Mouse (Mus musculus): ENCODE measurements around the gene Palm2.
"Not testable (repeated sequence)": the region's sequence is repeated elsewhere in the genome, so short reads cannot be mapped to it uniquely, and the experiment has no call there.

Palm2 gene

DNA sequence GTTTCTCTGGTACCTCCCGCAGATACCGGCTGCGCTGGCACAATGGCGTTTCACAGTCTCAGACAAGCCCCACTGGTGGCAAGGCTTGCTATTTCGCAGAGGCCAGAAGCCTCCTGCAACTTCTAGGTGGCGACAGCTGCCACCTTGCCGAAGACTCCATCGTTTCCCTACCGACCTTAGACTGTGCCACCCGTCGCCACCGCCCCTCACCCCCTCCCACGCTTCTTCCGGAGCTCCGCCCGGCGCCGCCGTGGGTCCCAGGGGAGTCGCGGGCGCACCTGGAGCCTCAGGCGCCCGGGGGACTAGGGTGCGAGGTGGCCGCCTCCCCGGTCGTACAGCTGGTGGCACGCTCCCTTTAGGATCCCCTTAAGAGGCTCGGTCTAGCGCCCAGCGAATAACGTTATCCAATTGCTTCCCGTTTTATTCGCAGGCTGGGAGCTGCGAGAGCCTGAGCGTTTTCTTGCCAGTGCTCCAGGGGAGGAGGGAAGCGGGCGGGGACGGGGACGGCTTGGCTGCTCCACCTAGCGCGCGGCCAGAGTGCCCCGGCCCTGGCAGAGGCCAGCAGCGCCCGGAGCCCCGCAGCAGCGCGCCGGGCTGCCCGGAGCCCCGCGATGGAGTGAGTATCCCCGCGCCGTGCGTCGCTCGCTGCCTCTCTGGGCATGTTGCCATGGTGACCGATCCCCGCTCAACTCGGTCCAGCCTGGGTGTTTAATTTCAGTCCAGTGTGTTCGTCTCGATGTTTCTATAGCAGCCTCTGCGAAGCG lies at the start of gene Palm2:
Gene Palm2, plus strand, starts transcription at position 307 of the 764 bp plus-strand sequence.
- peak; percentile 9 to 13 for DNase-seq

DNA sequence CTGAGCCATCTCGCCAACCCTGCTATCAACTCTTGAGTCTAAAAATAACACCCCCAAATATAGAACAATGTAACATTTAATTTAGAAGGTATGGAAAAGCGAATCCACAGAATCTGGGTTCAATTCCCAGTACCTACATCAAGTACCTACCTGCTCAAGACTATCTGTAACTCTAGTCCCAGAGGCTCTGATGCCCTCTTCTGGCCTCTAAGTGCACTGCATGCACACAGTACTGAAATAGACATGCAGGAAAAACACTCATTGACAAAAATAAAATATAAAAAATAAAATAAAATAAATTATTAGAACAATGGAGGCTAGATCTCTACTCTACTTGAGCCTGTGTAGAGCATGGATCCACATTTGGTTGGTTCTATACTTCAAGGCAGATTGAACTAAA lies 49.7 kb upstream of the Palm2 start:
- no peak for DNase-seq

DNA sequence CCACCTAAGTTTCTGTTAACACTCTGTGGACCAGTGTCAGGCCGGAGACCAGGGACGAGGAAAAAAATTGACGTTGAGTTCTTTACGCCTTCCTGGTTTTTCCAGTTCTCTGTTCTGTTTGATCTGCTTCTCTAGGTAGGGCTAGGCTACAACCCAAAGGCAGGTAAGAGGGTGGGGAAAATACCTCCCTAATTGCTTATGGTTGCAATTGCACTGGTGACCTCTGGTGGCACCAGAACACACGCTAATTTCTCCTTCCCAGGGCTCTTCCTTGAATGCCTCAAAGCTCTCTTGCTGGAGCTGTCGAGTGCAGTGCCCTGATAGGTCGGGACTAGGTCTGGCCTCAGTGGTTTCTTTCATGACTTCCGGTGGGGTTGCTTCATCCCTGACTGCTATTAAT lies 42.9 kb upstream of the Palm2 start:
- DNase-seq: no peak

DNA sequence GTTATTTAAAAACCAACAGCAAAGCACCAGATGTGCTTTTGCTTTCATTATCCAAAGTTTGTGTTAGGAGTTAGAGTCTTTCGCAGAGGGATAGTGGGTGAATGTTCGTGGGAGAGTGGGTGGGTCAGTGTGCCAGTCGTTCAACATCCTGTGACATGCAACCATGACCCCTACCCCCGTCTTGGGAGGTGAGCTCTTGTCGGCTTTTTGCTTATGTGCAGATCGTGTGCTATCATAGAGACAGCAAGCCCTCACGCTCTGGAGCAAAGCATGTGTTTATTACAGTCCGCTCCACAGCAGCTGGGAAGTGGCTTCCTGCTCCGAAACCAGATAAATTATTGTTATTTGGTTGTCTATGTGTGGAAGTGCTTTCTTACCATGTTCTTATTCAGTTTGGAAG lies 37.6 kb upstream of the Palm2 start:
- DNase-seq: no peak

DNA sequence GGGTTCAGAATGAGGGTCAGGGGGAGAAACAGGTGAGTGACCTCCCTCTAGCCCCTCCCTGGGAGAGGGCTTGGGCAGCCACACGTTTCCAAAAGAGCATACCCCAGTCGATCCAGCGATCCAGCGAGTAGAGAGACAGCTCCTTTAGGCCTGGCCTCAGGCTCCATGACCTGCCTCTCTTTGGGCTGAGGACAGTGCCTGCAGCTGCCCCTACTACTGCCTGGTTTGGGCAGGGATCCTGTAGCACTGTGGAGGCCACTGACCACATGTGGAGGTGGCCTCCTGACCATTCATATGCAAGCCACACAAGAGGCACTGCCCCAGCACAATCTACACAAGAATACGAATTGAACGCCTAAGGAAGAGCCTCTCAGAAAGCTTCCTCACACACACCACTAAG lies 21.7 kb upstream of the Palm2 start:
- not testable (repeated sequence) for DNase-seq

DNA sequence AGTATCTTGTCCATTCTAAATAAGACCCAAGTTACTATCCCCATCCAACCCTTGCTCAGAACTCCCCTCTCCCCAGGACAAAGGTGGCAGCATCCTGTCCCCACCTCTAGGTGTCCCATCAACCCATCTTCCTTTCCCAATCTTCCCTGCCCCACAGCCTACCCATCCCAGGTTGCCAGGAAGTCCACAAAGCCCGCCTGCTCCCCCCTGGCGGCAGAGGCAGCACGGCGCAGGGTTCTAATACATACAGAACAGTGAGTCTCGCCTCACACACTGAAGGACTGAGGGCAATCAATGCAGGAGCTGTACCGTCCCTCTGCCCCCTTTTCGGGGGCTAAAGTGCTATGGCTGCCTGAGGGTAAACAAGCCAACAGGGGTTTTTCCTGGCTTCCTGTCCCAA lies 21.0 kb upstream of the Palm2 start:
- DNase-seq: no peak

DNA sequence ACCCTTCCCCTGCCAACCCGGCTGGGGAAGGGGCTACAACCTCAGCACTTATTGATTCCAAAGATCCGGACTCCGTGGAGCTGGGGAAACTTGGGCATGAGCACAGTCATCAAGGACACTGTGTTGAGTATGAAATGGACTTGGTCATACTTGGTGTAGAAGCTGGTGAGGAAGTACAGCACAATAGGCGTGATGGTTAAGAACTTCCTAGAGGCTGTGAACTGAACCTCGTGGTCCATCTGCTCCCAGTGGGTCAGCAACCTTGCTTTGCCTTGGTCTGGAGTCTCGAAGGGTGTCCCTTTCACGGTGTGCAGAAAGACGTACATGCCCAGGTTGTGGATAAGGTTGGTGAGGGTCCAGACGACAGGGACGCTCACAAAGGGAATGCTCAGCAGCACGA lies 20.4 kb upstream of the Palm2 start:
- DNase-seq: not testable (repeated sequence)

DNA sequence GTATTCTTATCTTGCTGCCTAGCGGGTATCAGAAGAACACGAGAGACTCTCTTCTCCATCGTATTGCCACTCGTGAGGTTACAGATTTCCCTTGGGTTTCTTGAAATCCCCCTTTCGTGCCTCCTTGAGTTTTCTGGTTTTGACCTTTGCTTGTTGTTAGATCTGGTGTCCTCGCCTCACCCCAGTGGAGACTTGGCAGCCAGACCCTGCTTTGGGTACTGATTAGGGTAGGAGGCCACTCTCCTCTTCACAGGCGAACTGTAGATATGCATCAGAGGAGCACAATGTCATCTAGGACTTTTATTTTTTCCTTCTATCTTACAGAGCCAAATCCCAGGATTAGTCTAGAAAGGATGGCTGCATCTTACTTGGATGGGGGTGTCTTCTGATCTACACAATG lies 10.0 kb upstream of the Palm2 start:
- no peak for DNase-seq

DNA sequence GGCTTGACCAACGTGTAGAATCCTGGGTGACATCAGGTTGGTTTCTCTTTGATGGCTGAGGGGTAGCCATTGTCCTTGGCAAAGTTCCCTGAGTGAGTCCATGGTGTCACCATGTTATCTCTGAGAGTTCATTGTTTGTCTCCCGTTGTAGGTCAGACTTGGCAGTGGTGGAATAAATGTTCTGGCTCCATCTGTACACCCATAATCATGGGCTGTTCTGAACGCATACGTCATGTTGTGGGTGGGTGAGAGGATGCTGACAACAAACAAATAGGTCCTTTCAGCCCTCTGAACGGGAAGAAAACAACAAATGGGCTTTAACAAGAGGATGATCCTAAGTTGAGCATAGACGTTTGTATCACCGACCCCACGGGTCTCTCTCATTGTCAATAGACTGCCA lies 5.7 kb upstream of the Palm2 start:
- DNase-seq: no peak

DNA sequence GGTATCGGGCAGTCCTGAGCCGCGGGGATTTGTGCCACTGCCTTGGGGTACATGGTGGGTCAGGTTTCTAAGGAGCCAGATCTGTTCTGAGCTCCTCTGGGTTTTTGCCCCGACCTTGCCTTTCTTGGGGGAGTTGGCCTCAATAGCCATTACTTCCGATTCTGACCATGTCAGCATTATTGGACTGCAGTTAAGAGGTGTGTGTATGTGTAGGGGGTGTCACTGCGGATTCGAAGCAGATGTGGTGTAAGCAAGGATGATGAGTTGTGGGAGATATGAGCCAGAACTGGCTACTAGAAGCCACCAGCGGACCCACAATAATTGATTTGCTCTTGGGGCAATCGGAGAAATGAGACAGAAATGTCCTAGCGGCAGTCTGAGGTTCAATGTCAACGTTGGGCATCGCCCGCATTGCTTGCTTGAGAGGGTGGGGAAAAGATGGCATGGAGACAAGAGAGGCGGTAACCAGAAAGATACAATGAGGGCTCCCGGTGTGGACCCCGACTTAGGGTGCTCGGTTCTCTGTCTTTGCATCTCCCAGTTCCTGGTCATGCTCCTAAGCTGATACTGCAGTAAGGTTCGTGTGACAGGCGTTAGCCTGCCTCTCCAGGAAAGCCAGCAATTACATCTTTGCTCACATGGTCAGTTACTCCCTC lies 786 bp downstream of the Palm2 start:
- DNase-seq: no peak

DNA sequence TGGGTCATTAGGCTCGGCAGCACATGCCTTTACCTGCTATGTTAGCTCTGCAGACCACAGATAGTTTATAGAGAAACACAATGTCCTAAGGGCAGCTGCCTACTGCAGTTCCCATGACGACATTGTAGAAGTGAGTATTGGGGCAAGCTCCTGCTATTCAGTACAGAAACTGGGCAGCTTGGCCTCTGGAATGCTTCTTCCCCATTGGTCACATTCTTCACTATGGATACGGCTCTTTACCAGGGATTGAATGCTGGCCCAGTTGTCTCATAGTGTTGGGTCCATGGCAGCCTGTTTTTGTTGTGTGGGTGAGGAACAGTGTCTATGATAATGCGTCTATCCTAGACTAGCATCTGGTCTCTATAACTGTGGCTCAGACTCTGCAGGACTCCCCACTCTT lies 2.2 kb downstream of the Palm2 start:
- DNase-seq: no peak

DNA sequence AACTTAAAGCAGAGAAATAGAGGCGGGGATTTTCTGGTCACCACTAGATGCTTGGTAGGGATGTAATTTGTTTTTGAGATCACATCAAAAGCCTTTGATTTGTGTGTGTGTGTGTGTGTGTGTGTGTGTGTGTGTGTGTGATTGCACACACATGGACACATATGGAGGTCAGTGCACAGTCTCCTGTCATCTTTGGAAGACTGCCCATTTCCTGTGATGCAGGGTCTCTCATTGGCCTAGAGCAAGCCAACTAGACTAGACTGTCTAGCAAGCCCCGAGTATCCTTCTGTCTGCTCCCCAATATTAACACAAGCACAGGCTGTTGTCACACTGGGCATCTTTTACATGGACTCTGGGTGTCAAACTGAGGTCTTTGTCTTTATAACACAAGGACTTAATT lies 12.0 kb downstream of the Palm2 start:
- DNase-seq: no peak

DNA sequence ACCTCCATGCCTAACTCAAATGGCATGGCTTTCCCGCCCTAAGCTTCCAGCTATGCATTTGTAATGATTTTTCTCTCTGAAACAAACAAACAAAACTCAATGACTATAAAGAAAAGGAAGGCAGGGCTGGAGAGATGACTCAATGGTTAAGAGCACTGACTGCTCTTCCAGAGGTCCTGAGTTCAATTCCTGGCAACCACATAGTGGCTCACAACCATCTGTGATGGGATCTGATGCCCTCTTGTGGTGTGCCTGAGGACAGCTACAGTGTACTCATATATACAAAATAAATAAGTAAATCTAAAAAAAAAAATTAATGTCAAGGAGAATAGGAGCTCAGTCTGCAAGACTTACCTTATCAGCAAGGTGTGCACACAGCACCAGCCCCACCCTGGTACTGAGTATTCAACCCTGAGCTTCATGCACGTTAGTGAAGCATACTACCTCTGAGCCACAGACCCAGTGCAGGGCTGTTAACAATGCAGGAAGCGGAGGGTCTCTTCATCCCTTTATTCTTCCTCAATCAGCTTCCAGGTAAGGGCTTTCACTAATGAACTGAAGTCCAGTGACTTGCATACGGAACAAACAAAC lies 12.9 kb downstream of the Palm2 start:
- no peak for DNase-seq

DNA sequence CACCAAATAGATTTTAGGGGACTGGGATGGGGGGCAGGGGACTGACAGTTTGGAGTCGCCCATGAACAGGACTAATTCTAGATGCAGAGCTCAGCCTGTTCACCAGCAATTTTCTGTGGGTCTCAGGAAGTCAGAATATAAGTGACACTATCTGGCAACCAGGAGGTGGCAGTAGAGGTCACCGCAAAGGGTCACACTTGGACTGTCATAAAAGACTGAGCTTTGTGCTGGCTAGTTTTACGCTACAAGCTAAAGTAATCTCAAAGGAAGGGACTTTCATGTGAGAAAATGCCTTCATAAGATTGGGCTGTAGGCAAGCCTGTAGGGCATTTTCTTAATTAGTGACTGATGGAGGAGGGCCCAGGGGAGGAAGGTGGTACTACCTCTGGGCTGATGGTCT lies 17.8 kb downstream of the Palm2 start:
- peak; percentile 10 to 33 for DNase-seq

DNA sequence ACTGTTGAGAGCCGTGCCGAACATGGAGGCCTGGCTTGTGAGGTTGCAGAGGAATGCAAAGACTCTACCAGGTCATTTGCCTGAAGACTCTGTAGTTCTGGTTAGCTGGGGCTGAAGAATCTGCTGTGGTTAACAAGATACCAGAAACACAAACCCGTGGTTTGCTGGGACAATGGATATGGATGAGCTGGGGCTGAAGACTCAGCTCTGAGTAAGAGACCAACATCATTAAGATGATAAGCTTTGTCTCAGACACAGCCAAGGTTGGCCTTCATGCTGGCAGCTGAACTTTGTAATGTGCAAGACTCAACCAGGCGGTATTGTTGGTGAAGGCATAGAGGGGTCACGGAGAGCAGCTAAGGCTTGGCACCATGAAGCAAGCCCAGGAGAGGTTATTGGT lies 18.6 kb downstream of the Palm2 start:
- no peak for DNase-seq

DNA sequence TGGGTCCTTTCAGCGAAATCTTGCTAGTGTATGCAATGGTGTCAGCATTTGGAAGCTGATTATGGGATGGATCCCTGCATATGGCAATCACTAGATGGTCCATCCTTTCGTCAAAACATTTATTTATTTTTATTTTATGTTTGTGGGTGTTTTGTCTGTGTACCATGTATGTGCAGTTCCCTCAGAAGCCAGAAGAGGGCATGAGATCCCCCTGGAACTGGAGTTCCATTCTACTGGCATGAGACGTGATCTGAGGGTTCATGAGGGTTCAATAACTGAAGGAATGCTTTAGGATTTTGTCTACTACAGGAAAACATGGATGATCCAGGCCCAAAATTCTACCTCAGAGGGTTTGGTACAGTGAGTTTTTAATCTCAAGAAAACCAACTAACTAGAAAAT lies 28.3 kb downstream of the Palm2 start:
- peak in 1 of 2 experiments; percentile 40 for DNase-seq

DNA sequence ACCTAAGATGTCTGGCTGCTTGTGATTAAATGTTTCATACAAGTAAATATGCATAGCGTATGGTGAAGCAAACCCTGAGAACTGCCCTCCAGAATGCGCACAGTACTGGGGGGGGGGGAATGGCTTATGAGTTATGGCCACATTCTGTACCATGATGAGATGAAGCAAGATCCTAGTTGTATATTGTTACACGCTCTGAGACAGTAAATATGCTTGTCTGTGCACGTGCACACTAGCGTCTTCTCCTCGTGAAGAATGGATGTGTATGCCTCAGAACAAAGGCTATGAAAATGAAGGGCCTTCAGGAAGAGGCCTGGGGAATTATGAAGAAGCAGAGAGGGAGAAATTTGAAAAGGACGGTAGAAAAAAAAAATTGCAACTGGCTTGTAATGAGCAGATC lies 48.4 kb downstream of the Palm2 start:
- DNase-seq: no peak

DNA sequence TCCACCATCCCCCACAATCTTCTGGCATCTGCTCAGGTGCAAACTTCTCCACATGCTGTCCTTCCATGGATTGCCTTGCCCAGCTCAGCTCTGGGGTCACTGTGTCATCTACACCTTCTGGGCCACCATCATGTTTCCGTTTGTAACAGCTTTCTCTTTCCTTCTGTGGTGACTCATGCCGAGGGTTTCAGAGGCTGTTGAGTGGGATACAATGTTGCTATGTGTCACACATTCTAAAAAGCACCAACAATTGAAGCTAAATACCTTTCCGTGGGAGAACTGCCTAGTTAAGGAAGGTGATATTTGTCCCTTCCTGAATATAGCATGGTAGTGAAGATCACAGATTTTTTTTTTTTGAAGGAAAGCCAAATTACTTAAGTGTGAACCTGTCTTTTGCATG lies 52.3 kb downstream of the Palm2 start:
- DNase-seq: no peak

DNA sequence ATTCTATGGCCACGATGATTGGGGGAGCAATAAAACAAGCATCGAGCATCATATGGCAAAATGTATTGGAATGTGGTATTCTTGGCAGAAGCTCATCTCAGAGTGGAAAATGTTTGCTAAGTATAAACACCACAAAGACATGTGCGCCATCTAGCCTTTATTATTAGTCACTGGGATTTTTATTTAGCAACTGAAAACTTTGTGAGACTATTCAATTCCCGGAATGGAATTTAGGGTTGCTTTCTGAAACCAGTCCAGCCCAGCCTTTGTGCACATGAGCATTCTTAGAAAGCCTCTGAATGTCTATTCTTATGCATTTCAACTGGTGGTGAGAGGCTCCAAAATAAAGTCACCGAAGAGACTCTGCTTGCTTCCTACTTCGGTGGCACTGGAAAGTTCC lies 55.8 kb downstream of the Palm2 start:
- DNase-seq: no peak

DNA sequence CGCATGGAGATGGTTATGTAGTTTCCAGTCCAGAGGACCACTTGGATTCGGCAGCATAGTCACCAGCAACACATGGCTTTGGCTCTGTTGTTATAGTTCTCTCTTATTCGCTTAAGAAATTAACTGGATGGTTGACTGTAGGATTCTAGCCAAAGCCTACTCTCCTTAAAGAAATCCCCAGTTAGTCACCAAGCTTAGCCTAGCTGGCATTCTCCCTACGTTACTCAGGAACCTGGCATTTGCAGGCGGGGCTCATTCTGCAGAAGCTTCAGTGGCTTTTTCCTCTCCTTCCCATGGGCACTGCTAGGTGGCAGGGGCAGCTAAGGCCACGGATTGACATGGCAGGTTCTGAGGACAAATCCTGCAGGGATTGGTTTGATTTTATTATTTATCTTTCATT lies 70.7 kb downstream of the Palm2 start:
- no peak for DNase-seq

DNA sequence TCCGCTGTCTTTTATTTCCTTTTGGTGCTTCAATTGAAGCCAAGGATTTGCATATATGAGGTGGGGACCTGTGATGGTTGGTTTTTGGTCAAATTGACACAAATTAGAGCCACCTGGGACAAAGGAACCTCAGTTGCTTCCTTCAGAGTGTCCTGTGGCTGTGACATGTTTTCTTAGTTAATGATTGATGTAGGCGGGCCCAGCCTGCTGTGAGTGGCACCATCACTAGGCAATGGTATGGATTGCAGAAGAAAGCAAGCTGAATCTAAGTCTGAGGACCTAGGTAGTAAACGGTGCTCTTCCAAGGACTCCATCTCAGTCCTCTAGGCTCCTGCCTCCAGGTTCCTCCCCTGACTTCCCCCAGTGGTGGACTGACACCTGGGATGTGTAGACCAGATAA lies 76.5 kb downstream of the Palm2 start:
- DNase-seq: no peak

DNA sequence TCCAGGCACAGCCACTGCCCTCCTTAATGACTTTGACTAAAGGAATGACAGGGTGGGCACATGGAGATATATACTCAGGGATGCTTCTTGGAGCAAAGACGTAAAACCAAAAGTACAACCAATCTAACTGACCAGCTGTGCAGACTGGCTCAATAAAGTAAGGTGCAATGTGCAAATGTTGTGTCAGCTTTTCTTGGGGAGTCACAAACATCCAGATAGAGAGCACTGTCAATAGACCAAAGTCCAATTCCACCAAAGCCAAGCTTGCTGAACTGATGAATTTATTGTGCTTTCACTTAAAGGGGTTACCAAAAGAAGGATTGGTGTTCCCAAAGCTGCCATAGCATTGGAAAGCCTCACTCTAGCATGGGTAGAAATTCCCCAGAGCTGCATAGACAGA lies 77.7 kb downstream of the Palm2 start:
- DNase-seq: peak; percentile 16 to 50

DNA sequence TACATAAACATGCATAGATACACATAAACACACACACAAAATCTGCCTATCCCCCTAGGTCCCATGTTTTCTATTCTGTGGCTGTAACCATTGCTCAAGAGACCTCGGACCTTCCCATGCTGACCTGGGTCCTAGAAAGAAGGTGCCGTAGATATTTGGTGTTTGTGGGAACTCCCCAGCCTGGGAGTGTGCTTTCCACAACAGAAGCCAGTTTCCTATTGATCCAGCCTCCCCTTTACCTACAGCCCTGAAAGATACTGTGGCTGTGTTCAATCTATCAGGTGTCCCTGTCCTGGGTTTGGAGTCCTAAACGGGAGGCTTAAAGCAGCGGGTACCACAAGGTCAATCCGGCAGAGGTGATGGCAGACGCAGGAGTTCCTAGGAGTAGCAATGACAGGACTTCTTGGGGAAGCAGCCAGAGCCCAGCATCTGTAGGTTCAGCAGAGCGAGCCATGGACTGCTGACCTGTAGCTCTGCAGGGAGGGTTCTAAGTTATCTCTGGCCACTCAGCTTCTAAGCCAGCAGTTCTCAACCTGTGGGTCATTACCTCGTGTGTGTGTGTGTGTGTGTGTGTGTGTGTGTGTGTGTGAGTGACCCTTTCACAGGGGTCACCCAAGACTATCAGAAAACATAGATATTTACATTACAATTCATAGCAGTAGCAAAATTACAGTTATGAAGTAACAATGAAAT lies 79.3 kb downstream of the Palm2 start:
- no peak for DNase-seq

All from kidney, adult 8-10 months (tissue).